Comparison of ENCODE assay signal across 8 mouse cellular contexts in the genomic region with DNA sequence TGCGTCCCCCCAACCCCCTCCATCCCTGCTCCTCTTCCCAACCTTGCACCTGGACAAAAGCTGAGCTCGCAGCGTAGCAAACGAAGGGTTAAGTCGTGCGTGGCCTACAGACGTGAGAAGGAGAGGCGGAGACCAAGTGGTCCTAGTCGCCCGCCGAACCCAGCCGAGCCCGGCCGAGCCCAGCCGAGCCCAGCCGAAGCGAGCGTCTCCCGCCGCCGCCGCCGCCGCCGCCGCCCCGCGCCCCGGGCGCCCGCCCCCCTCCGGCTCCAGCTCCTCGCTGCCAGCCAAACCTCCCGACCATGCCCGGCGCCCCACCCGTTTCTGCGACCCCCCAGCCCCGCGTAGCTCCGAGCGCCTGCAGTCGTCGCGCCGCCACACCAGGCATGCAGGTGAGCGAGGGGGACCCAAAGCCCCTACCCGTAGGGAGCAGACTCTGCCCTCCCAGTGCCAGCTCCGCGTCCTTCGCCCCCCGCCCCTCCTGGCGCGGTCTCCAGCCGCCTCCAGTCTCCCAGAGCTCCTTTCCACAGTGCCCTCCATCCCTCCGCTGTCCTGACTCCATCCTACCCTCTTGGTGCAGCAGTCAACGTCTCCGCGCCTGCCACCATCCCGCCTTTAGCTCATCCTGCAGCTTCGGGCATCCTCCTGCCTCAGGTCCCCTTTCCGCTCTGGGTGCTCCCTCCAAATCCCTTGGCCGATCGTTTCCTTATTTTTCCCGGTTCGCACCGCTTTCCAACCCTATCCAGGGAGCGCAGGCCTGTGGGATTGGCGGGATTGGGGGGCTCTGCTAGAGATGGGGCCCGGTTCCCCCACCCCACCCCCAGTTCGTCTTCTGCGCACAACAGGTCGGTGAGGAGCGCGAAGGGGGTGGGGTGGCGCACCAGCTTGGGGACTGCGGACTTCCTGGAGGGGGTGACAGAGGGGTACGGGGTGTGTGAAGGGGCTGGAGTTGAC. TPM values are rescaled to one million over a fixed set of nuclear protein-coding genes. Genes with fewer than 3 reads are reported as not detected.
A peak's percentile ranks its signal among the peaks of the same experiment; 100 is the strongest.
DNase-seq lines count a peak whose midpoint lies in the region; ATAC-seq lines count a peak whose summit lies in the region.

A gene (plus strand): TSS at position 144 of the 951 bp plus-strand sequence.

- H3K4me2 ChIP-seq in limb, embryonic 11.5 days (ENCODE audit: low read depth, severe bottlenecking) = peak within 1 kb of the TSS; percentile 95
- peak within 1 kb of the TSS; percentile 100 for H3K4me2 ChIP-seq in midbrain, embryonic 11.5 days

- H3K9me3 ChIP-seq in limb, embryonic 11.5 days (ENCODE audit: control insufficient read depth, low read length) = no peaks in the 10 kb centered on the region
- H3K9me3 ChIP-seq in midbrain, embryonic 11.5 days (ENCODE audit: control insufficient read depth, low read length) = no peaks in the 10 kb centered on the region

- no peak within 1 kb of the TSS for H3K27ac ChIP-seq in limb, embryonic 11.5 days (replicated peaks; ENCODE audit: low read depth, low read length)
- H3K27ac ChIP-seq in midbrain, embryonic 11.5 days (ENCODE audit: low read depth, low read length) = no peak within 1 kb of the TSS

- peak; percentile 45 for ATAC-seq in limb, embryonic 11.5 days (ENCODE audit: insufficient number of reproducible peaks, low FRiP score, low TSS enrichment, low read depth)
- ATAC-seq in midbrain, embryonic 11.5 days (ENCODE audit: low FRiP score) = peak; percentile 79

- WGBS in limb, embryonic 11.5 days = under 1% methylated on average over 43 of the region's 78 CpGs
- WGBS in midbrain, embryonic 11.5 days = under 1% methylated on average over 62 of the region's 78 CpGs

- no peaks in the 10 kb centered on the region for H3K36me3 ChIP-seq in limb, embryonic 11.5 days (ENCODE audit: control insufficient read depth, insufficient read depth, low read length)
- H3K36me3 ChIP-seq in midbrain, embryonic 11.5 days (ENCODE audit: control insufficient read depth, insufficient read depth, low read length) = no peaks in the 10 kb centered on the region

- H3K9ac ChIP-seq in limb, embryonic 11.5 days (ENCODE audit: low read length) = peak within 1 kb of the TSS; percentile 58
- H3K9ac ChIP-seq in midbrain, embryonic 11.5 days (ENCODE audit: low read length) = peak within 1 kb of the TSS; percentile 83

- peaks cover 73% of the 10 kb centered on the region for H3K27me3 ChIP-seq in limb, embryonic 11.5 days (ENCODE audit: control insufficient read depth, insufficient read depth, low read length)
- H3K27me3 ChIP-seq in midbrain, embryonic 11.5 days (ENCODE audit: control insufficient read depth, insufficient read depth, low read length) = peaks cover 53% of the 10 kb centered on the region

- peak within 1 kb of the TSS; percentile 47 for H3K4me3 ChIP-seq in limb, embryonic 11.5 days (ENCODE audit: low read depth, low read length)
- H3K4me3 ChIP-seq in midbrain, embryonic 11.5 days (ENCODE audit: low read depth, low read length) = peak within 1 kb of the TSS; percentile 57

- 0 out of 2 replicates have a peak, but pooled peaks cover 3% of the 10 kb centered on the region for H3K4me1 ChIP-seq in limb, embryonic 11.5 days (ENCODE audit: control insufficient read depth, insufficient read depth, low read length)
- H3K4me1 ChIP-seq in midbrain, embryonic 11.5 days (ENCODE audit: control insufficient read depth, insufficient read depth, low read length) = no peaks in the 10 kb centered on the region; the same call in 1 of the 2 replicates

- peak; percentile 92 for DNase-seq in adrenal gland, postnatal 10 days
- DNase-seq in embryo, embryonic 9.5 days (ENCODE audit: extremely low spot score) = peak; percentile 76
- peak; percentile 61 to 86 for DNase-seq in heart, adult 18-20 months
- DNase-seq in kidney, adult 11 months = peak; percentile 39
- DNase-seq in limb, embryonic 11.5 days (ENCODE audit: low spot score) = peak; percentile 86
- DNase-seq in midbrain, embryonic 11.5 days (ENCODE audit: low spot score, missing footprints) = peak; percentile 98
- peak; percentile 85 for DNase-seq in right cerebral cortex, postnatal 4 days
- no peak for DNase-seq in c-Kit-positive CD71-positive TER-119-positive erythroid progenitor cells, embryonic 14.5 days (ENCODE audit: low spot score)

RNA-seq across cellular contexts. Expression of the gene that starts here (rescaled TPM):
- total RNA-seq in adrenal gland, postnatal 10 days (2021) = 1 to 10 TPM; 3.8 to 5.6 TPM
- total RNA-seq in heart, adult 18-20 months (2021) = under 1 TPM; 0.62 to 0.80 TPM
- 2.2 and 2.4 TPM in 2 replicates for polyA plus RNA-seq in limb, embryonic 11.5 days (2014; fragmentation: Nextera tagmentation; extraction: Ambion mirVana)
- polyA plus RNA-seq in midbrain, embryonic 11.5 days (2014; fragmentation: Nextera tagmentation; extraction: Ambion mirVana) = 1.2 and 1.6 TPM in 2 replicates

Comparison
In these comparisons a context has a peak if more than half of its experiments do, and no peak if none do; other contexts are left out.
1. Peak in DNase-seq in heart, adult 18-20 months; RNA of the gene not detected or under 1 TPM.